Mouse (Mus musculus): ENCODE measurements at regions not wholly inside any gene's neighbourhood (a gene's known extent, or its start where the extent isn't known, plus 50 kb on each side); places are given as distances from the start of the nearest gene placed in this dataset.

- DNase-seq (ENCODE audit: extremely low spot score, low spot score) = no peak
These were observed 154.7 kb downstream of the Zfp281 start for GRCm38 (mm10) chr1:136779384-136779783.

DNA sequence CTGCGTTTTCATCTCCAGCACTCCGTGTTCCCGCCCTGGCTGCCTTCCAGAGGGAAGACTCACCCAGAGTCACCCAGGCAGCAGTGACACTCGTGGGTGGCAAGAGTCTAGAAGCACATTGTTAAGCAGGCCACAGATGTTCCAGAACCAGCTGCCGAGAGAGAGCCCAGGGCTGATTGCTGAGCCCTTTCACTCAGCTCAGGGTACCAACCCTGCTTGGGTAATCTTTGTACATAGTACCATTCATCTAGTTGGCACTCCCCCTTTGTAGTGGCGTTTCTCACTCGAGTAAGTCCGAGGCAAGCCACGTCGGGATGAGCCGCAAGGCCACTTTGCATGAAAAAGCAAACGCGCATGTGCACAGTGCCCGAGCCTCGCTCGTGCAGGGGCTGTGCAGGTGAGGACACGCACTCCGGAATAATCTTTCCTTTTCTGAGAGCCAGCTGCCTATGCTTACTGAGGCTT, 156.9 kb downstream of the Zfp281 start:
- peak; percentile 62 for DNase-seq (ENCODE audit: extremely low spot score, low spot score)

DNA sequence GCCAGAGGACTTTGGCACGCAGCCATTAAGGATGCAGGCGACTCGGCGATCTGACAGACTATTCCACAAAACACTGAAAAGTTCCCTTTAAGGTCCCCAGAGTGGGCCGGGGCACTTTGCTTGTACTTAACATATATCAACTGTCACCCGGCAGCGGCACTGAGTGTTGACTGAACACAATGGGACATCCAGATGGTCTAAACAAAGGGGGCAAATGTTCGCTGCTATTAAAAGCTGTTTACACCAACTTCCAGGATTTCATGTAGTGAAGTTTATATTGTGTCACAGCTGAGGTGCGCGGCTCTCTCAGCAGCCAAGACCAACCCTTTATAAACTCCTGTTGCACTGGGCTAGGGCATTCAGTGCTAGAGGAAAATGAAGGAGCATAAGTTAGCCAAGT, 157.6 kb downstream of the Zfp281 start:
- DNase-seq (ENCODE audit: extremely low spot score, low spot score) = peak; percentile 51

DNA sequence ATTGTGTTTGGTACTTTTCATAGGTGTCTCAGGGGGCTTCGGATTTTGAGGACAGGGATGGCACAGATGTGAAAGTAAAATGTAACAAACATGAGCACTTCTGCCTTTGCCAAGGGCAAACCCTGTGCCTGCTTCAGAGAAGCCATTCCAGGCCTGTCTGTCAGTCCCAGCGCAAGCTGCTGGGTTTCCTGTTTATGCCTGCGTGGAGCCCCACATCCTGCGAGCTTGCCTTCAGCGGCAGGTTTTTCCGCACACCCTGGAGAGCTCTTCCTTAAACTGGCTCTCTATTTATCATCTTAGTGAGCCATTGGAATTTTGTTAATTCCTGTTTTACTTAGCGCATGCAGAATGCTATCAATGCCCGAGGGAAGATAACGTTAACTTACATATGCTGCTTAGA, 159.5 kb downstream of the Zfp281 start:
- no peak for DNase-seq (ENCODE audit: extremely low spot score, low spot score)

- DNase-seq (ENCODE audit: extremely low spot score, low spot score) = no peak
These were observed 164.3 kb downstream of the Zfp281 start for GRCm38 (mm10) chr1:136788979-136789513.

GRCm38 (mm10) chr1:136791641-136792040, 166.9 kb downstream of the Zfp281 start:
- DNase-seq (ENCODE audit: extremely low spot score, low spot score) = no peak
